Mouse (Mus musculus): ENCODE measurements around the gene A830018L16Rik. TPM values are rescaled to one million over a fixed set of nuclear protein-coding genes. Genes with fewer than 3 reads are reported as not detected.

The A830018L16Rik gene
- 0.73 TPM for polyA plus RNA-seq (2014; fragmentation: Illumina TruSeq; extraction: RNeasy Lipid Tissue Mini Kit (QIAGEN cat#74804); ENCODE audit: insufficient read depth, low read depth, low replicate concordance)

DNA sequence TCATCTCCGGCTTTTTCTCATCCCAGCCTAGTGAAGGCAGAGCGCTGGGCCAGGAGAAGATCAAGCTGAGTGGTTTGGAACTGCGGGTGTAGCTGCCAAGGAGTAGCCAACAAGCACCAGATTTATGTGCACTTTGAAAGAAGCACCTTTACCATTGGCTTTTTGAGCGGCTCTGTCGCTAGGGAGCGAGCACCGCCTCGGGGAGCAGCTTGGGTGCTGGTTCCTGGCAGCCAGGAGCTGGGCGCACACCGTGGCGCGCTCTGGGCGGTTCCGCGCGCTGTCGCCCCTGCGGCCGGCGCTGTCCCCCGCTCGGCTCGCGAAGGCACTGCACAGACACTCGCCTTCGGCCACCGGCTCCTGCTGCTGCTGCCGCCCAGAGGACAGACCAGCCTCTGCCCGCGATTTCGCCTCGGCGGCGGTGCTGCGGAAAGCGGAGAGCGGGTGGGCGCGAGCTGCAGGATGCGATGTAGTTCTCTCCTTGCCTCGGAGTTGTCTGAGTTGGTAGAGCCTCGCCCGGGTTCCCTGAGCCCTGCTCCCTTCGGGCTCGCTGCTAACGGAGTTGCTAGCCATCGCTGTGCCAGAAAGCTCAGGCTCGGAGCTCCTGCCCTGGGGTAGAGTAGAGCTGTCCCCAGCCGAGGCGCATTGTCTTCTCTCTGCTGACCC lies at the start of gene A830018L16Rik:
Gene A830018L16Rik, plus strand, starts transcription at position 212 of the 663 bp plus-strand sequence.

Data from lung, adult 10 weeks (tissue).